Mouse (Mus musculus) common myeloid progenitor, adult 5-6 weeks (primary cell): ENCODE data around the gene Rtkn. TPM values are rescaled to one million over a fixed set of nuclear protein-coding genes. Genes with fewer than 3 reads are reported as not detected.

Experiments
- ATAC-seq: replicated peaks from 2 replicates; pipeline ENCODE4 v1.8.0; 2016; ENCODE audit warnings: low read depth, mild to moderate bottlenecking, moderate TSS enrichment, inconsistent platforms; ENCODE audit not compliant: poor library complexity, severe bottlenecking
- total RNA-seq: library from RNA; stranded (forward); fragments of 200-1000, 187-1606 nt; gene quantifications from 2 replicates; pipeline ENCODE4 v1.2.3, GENCODE M21; 2017

Rtkn gene
- total RNA-seq, 1 experiment from 2014 or later, result 0.96 TPM

GRCm38 (mm10) chr6:83115682-83116372, 19.4 kb upstream of the Rtkn start:
- ATAC-seq, result no peak

GRCm38 (mm10) chr6:83116373-83117164, 18.7 kb upstream of the Rtkn start:
- no peak for ATAC-seq

GRCm38 (mm10) chr6:83117165-83117438, 18.2 kb upstream of the Rtkn start:
- no peak for ATAC-seq

GRCm38 (mm10) chr6:83117616-83118015, 17.6 kb upstream of the Rtkn start:
- no peak for ATAC-seq

- no peak for ATAC-seq
Measured at GRCm38 (mm10) chr6:83118369-83118768, 16.9 kb upstream of the Rtkn start.

GRCm38 (mm10) chr6:83118825-83119733, 16.2 kb upstream of the Rtkn start:
- ATAC-seq, result peak; percentile 16

- no peak for ATAC-seq
Measured at GRCm38 (mm10) chr6:83119734-83120051, 15.6 kb upstream of the Rtkn start.

GRCm38 (mm10) chr6:83120930-83121862, 14.1 kb upstream of the Rtkn start, which contains the start of gene Wbp1:
Gene Wbp1 (minus strand): TSS chr6:83121559.
- ATAC-seq, result peak; percentile 82

- ATAC-seq, result no peak
Measured at GRCm38 (mm10) chr6:83121863-83122710, 13.2 kb upstream of the Rtkn start.

GRCm38 (mm10) chr6:83122961-83123360, 12.3 kb upstream of the Rtkn start:
- ATAC-seq, result no peak

- peak; percentile 64 for ATAC-seq
Measured at GRCm38 (mm10) chr6:83124851-83125312, 10.4 kb upstream of the Rtkn start.

GRCm38 (mm10) chr6:83125331-83125730, 9.9 kb upstream of the Rtkn start, which contains the start of gene Ino80b:
Gene Ino80b (minus strand): TSS chr6:83125431.
- ATAC-seq, result no peak

GRCm38 (mm10) chr6:83127419-83127818, 7.8 kb upstream of the Rtkn start:
- ATAC-seq, result no peak

GRCm38 (mm10) chr6:83131469-83132034, 3.7 kb upstream of the Rtkn start:
- peak; percentile 79 for ATAC-seq

GRCm38 (mm10) chr6:83132176-83132919, 2.9 kb upstream of the Rtkn start:
- no peak for ATAC-seq

- no peak for ATAC-seq
Measured at GRCm38 (mm10) chr6:83134226-83134625, 1.0 kb upstream of the Rtkn start.

- no peak for ATAC-seq
Measured at GRCm38 (mm10) chr6:83135571-83136161, 403 bp downstream of the Rtkn start.
